Mouse (Mus musculus): ENCODE measurements around the gene Usp47. TPM values are rescaled to one million over a fixed set of nuclear protein-coding genes. Genes with fewer than 3 reads are reported as not detected.
A peak's percentile ranks its signal among the peaks of the same experiment; 100 is the strongest.

The Usp47 gene
- polyA plus RNA-seq, 1 experiment from 2014 or later = 90.9 TPM

DNA sequence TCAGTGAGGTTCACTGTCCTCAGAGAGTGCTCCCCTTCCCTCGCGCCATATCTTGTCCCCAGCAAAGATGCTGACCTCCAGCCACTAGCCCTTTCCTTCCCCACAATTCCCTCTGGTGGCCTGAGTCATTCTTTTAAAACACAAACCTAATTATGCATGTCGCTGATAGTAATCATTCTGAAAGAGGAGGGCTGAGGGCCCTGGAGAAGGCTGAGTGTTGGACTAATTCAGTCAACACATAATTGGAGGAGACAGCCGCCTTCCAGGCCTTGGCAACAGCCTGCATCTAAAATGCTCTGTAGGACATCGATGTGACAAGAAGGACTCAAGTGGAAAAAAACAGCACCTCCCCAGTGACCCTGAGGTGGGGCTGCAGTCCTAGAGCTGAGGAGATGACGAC, 106.5 kb downstream of the Usp47 start:
- peaks cover 19% of the 10 kb centered on the region for H3K4me1 ChIP-seq
- no peak overlapping the region for H3K4me3 ChIP-seq
- no peak overlapping the region for H3K27ac ChIP-seq (replicated peaks)
- H3K27me3 ChIP-seq (replicated peaks; ENCODE audit: low read depth, poor library complexity, severe bottlenecking) = no peaks in the 10 kb centered on the region
- WGBS = 75% methylated on average over 6 of the region's 6 CpGs
- DNase-seq (ENCODE audit: low spot score) = no peak
- H3K9me3 ChIP-seq = no peaks in the 10 kb centered on the region
- H3K36me3 ChIP-seq (replicated peaks) = no peaks in the 10 kb centered on the region

DNA sequence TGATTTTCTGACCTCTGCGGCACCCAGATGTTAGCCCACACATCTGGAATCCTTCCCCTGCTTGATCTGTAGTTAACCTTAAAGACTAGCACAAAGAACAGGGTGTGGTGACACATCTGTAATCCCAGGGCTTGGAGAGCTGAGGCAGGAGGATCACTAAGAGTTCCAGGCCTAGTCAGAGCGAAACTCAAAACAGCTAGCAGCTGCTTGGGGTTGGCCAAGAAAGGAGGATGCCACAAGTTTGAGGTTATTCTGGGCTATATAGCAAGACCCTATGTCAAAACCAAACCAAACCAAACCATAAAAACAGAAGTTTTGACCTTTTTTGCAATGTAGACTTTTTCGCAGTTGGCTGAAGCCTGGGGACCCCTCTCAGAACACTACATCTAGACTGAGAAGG, 107.4 kb downstream of the Usp47 start:
- WGBS = 94% methylated on average over 3 of the region's 3 CpGs
- DNase-seq (ENCODE audit: low spot score) = no peak
- Histone ChIP-seq H3K27ac (replicated peaks) (no peak overlapping the region), H3K4me3 (no peak overlapping the region), H3K9me3 (no peaks in the 10 kb centered on the region), H3K36me3 (replicated peaks) (no peaks in the 10 kb centered on the region), H3K4me1 (peaks cover 19% of the 10 kb centered on the region), H3K27me3 (replicated peaks; ENCODE audit: low read depth, poor library complexity, severe bottlenecking) (no peaks in the 10 kb centered on the region)

DNA sequence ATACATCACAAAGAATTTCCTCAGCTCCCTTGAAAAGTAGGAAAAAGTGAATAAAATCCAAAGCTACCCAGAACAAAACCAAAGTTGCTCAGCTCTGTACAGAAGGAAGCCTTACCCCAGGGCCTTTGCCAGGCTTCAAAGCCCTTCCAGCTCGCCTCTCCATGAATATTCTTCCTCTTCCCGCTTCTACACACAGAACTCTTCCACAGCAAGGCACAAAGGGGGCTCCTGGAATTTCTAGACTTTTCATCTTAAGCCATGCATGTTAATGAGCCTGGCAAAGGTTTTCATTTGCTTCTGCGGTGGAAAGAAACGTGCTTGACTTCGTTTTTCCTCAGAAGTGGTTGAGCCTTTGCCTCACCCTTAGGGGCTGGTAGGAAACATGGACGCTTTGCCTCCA, 108.7 kb downstream of the Usp47 start:
- no peak for DNase-seq (ENCODE audit: low spot score)
- Histone ChIP-seq H3K9me3 (no peaks in the 10 kb centered on the region), H3K27me3 (replicated peaks; ENCODE audit: low read depth, poor library complexity, severe bottlenecking) (no peaks in the 10 kb centered on the region), H3K4me3 (no peak overlapping the region), H3K36me3 (replicated peaks) (no peaks in the 10 kb centered on the region), H3K4me1 (peaks cover 19% of the 10 kb centered on the region), H3K27ac (replicated peaks) (no peak overlapping the region)
- 72% methylated on average over 6 of the region's 6 CpGs for WGBS

DNA sequence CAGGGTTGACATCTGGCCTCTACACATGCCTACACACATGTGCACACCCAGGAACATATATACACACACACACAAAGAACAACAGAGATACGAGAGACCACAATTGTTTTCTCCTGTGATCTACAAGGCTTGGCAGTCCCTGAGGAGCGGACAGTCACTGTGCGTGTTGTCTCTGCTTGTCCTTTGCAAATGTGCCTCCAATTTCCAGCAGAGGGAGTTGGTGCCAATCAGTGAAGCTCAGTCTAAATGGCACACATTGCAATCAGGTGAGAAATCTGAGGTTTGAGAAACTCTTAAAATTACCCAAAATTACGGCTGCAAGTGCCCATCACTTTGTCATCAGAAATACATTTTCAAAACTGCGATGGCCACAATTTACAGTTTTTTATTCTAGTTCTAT, 110.0 kb downstream of the Usp47 start:
- DNase-seq (ENCODE audit: low spot score) = no peak
- Histone ChIP-seq H3K9me3 (no peaks in the 10 kb centered on the region), H3K36me3 (replicated peaks) (no peaks in the 10 kb centered on the region), H3K27me3 (replicated peaks; ENCODE audit: low read depth, poor library complexity, severe bottlenecking) (no peaks in the 10 kb centered on the region), H3K27ac (replicated peaks) (no peak overlapping the region), H3K4me1 (peaks cover 16% of the 10 kb centered on the region), H3K4me3 (no peak overlapping the region)
- WGBS = 91% methylated on average over 5 of the region's 5 CpGs

GRCm38 (mm10) chr7:112135161-112135560, 111.9 kb downstream of the Usp47 start:
- Histone ChIP-seq H3K27ac (replicated peaks) (no peak overlapping the region), H3K27me3 (replicated peaks; ENCODE audit: low read depth, poor library complexity, severe bottlenecking) (no peaks in the 10 kb centered on the region), H3K36me3 (replicated peaks) (no peaks in the 10 kb centered on the region), H3K4me1 (peaks cover 9% of the 10 kb centered on the region; the same call in 1 of the 2 replicates), H3K9me3 (no peaks in the 10 kb centered on the region), H3K4me3 (no peak overlapping the region)
- 89% methylated on average over 4 of the region's 4 CpGs for WGBS
- DNase-seq (ENCODE audit: low spot score) = no peak

DNA sequence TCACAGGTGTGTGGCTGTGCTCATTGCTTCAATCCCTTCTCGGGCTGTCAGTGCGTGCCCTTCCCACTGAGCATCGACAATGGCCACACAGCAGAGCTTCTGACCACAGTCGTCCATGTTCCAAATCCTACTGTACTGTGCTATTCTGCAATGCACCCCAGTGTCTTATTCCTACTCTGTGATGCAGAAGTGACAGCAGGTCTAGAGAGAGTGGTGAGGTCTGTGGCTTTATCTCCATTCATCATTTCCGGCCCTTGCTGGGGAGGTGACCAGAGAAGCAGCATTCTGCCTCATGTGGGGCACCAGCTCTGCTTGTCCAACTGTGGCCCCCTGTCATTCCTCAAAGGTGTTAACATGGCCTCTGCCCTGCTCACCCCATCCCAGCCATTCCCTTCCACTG, 113.2 kb downstream of the Usp47 start:
- DNase-seq (ENCODE audit: low spot score) = no peak
- Histone ChIP-seq H3K4me3 (no peak overlapping the region), H3K4me1 (peaks cover 9% of the 10 kb centered on the region; the same call in 1 of the 2 replicates), H3K27me3 (replicated peaks; ENCODE audit: low read depth, poor library complexity, severe bottlenecking) (no peaks in the 10 kb centered on the region), H3K36me3 (replicated peaks) (no peaks in the 10 kb centered on the region), H3K27ac (replicated peaks) (no peak overlapping the region), H3K9me3 (no peaks in the 10 kb centered on the region)
- 87% methylated on average over 5 of the region's 5 CpGs for WGBS

- WGBS = 85% methylated on average over 7 of the region's 7 CpGs
- H3K4me1 ChIP-seq = peaks cover 17% of the 10 kb centered on the region
- H3K36me3 ChIP-seq (replicated peaks) = no peaks in the 10 kb centered on the region
- DNase-seq (ENCODE audit: low spot score) = no peak
- no peak overlapping the region for H3K27ac ChIP-seq (replicated peaks)
- H3K9me3 ChIP-seq = no peaks in the 10 kb centered on the region
- no peak overlapping the region for H3K4me3 ChIP-seq
- no peaks in the 10 kb centered on the region for H3K27me3 ChIP-seq (replicated peaks; ENCODE audit: low read depth, poor library complexity, severe bottlenecking)
Observed at GRCm38 (mm10) chr7:112138168-112138508, 114.8 kb downstream of the Usp47 start.

DNA sequence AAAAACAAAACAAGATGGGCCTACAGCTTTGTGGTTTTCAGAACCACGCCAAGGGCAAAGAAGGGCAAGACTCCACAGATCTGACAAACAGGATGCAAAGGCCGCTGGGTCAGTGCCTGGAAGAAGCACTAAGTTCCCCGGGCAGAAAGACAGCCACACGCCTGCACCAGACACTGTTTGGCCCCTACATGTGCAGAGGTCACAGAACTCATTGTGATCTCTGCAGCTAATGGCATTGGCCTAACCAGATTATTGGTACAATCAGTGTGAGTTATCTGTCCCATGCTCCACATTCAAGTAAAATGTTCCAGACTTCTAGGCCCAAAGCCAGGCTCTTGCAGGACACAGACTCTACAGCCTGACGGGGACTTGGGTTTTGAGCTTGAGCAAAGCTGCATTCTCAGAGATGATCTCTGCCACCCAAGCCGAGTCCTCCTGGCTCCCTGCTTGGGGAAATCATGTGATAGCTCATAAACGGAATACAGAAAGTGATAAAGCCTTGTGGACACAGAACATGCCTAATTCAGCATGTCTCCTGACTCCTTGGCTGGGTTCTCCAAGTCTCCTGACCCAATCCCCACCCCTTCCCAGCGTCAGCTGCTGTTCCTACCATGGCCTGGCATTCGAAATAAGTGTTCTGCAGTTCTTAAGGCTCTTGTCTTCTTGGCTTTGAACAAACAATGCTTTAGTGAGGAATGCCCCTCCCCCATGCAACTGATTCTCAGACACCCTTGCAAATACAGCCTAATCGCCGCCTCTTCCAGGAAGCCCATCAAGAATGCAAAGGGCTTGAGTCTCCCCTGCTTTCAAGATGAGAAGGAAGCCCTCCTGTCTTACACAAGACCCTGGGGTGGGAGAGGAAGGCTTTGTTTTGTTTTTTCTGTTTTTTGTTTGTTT, 115.5 kb downstream of the Usp47 start:
- no peaks in the 10 kb centered on the region for H3K27me3 ChIP-seq (replicated peaks; ENCODE audit: low read depth, poor library complexity, severe bottlenecking)
- no peaks in the 10 kb centered on the region for H3K9me3 ChIP-seq
- WGBS = 68% methylated on average over 11 of the region's 11 CpGs
- no peak for DNase-seq (ENCODE audit: low spot score)
- H3K4me1 ChIP-seq = peaks cover 23% of the 10 kb centered on the region
- H3K27ac ChIP-seq (replicated peaks) = no peak overlapping the region
- no peaks in the 10 kb centered on the region for H3K36me3 ChIP-seq (replicated peaks)
- no peak overlapping the region for H3K4me3 ChIP-seq

DNA sequence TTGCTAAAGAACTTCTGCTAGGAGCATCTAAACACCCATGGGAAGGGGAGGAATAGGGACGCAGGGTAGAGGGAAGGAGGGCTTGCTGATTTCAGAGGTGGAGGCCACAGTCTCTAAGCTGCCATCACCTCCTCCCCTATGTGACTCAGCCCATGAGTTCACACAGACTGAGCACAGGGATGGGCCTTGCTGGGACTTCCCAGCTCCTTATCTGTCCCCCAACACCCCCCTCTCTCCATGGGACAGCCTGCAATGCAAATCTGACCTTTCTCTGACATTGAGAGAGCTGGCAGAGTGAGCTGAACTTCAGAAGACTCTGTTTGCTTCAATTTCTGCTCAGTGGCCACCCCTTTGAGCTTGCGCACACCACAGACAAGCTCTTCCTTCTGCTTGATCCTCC, 117.4 kb downstream of the Usp47 start:
- Histone ChIP-seq H3K4me1 (peaks cover 41% of the 10 kb centered on the region), H3K4me3 (no peak overlapping the region), H3K27ac (replicated peaks) (no peak overlapping the region), H3K36me3 (replicated peaks) (no peaks in the 10 kb centered on the region), H3K9me3 (no peaks in the 10 kb centered on the region), H3K27me3 (replicated peaks; ENCODE audit: low read depth, poor library complexity, severe bottlenecking) (no peaks in the 10 kb centered on the region)
- DNase-seq (ENCODE audit: low spot score) = no peak
- 94% methylated on average over 2 of the region's 2 CpGs for WGBS

DNA sequence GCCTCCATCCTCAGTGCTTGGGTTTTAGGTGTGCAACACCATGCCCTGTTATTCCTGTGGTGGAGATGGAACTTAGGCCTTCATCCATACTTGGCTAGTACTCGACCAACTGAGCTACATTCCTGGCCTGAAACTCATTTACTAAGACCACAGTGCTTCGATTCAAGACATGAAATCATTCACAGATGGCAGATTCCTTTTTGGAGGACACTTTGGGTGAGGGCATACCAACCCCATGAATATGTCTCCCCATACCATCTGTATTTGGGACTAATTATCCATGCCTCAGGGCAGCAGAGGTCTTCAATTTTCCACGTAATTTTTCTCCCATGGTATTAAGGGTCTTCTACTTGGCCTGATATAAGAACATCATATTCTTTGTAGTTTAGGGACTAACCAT, 119.3 kb downstream of the Usp47 start:
- 44% methylated on average over 3 of the region's 3 CpGs for WGBS

GRCm38 (mm10) chr7:112143090-112143500, 119.8 kb downstream of the Usp47 start:
- no peak overlapping the region for H3K4me3 ChIP-seq
- no peaks in the 10 kb centered on the region for H3K27me3 ChIP-seq (replicated peaks; ENCODE audit: low read depth, poor library complexity, severe bottlenecking)
- 41% methylated on average over 7 of the region's 7 CpGs for WGBS
- H3K36me3 ChIP-seq (replicated peaks) = no peaks in the 10 kb centered on the region
- H3K27ac ChIP-seq (replicated peaks) = peak overlapping the region; percentile 74
- peaks cover 43% of the 10 kb centered on the region for H3K4me1 ChIP-seq
- H3K9me3 ChIP-seq = no peaks in the 10 kb centered on the region
- peak; percentile 50 for DNase-seq (ENCODE audit: low spot score)

More for the DNA sequence above, 119.3 kb downstream of the Usp47 start:
- Histone ChIP-seq H3K9me3 (no peaks in the 10 kb centered on the region), H3K27me3 (replicated peaks; ENCODE audit: low read depth, poor library complexity, severe bottlenecking) (no peaks in the 10 kb centered on the region), H3K27ac (replicated peaks) (peak overlapping the region; percentile 63), H3K4me3 (no peak overlapping the region), H3K36me3 (replicated peaks) (no peaks in the 10 kb centered on the region), H3K4me1 (peaks cover 43% of the 10 kb centered on the region)
- DNase-seq (ENCODE audit: low spot score) = no peak

DNA sequence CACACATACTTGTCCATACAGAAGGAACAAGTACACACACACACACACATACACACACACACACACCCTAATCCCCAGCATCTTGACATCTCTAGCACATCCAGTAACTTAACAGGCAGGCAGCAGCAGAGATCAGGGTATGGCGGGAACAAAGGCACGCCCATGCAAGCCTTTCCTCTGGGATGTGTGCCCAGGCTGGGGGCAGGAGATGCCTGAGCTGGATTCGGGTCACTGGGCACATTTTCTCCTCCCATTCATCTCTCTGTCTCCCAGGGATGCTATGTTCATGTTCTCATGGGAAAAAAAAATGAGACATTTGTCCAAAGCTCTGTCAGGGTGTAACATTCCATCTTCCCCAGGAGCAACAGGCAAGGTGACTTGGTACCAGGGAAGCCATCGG, 120.7 kb downstream of the Usp47 start:
- DNase-seq (ENCODE audit: low spot score) = no peak
- 76% methylated on average over 4 of the region's 4 CpGs for WGBS
- Histone ChIP-seq H3K4me3 (no peak overlapping the region), H3K9me3 (no peaks in the 10 kb centered on the region), H3K27me3 (replicated peaks; ENCODE audit: low read depth, poor library complexity, severe bottlenecking) (no peaks in the 10 kb centered on the region), H3K4me1 (peaks cover 35% of the 10 kb centered on the region), H3K36me3 (replicated peaks) (no peaks in the 10 kb centered on the region), H3K27ac (replicated peaks) (peak overlapping the region; percentile 74)

DNA sequence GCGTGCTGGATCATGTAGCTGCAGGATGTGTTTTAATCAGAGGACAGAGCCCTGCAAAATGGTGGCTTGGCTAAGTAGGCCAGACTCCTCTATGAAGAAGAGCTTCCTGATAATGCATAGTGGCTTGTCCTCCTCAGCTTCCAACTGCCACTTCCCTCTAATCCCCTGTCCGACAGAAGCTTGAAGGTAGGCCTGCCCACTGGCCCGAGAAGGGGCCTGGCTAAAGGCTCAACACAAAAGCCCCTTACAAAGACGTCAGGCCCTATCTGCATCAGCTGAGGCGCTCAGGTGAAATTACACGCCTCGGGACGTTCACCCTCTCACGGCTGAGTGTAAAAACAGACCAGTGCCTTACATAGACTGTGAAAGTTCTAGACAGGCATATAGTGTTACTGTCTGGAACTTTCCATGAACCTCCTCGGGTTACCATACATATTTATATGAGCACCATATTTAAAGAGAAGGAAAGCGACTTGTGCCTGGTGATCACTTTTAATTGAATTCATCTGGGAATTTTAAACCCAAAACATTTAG, 121.4 kb downstream of the Usp47 start:
- H3K4me3 ChIP-seq = no peak overlapping the region
- whole genome bisulfite sequencing = 41% methylated on average over 11 of the region's 11 CpGs
- peaks cover 35% of the 10 kb centered on the region for H3K4me1 ChIP-seq
- H3K27ac ChIP-seq (replicated peaks) = peak overlapping the region; percentile 74
- H3K27me3 ChIP-seq (replicated peaks; ENCODE audit: low read depth, poor library complexity, severe bottlenecking) = no peaks in the 10 kb centered on the region
- no peaks in the 10 kb centered on the region for H3K9me3 ChIP-seq
- peak; percentile 56 for DNase-seq (ENCODE audit: low spot score)
- H3K36me3 ChIP-seq (replicated peaks) = no peaks in the 10 kb centered on the region
